Mouse (Mus musculus) heart, adult 11 months (tissue): ENCODE results near the gene Ak9.
"Not testable (repeated sequence)": the region's sequence is repeated elsewhere in the genome, so short reads cannot be mapped to it uniquely, and the experiment has no call there.

Source experiments
- DNase-seq: peaks from one replicate; pipeline ENCODE4 v3.0.0; 2022

The Ak9 gene

DNA sequence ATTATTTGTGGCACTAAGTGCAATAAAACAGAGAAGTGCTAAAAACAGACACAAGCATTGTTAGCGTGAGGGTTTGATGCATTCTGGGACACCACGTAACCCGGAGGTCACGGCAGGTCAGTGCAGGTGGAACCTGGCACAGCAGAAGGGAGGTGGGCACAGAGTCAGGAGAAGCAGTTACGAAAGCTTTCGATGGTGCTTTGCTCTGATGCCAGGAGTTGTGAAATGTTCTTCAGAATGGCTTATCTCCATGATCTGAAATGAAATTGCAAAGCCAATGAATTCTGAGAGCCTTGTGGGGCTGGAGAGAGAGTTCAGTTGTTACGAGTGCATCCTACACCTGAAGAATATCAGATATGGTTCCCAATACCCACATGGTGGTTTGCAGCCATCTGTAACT, 37.6 kb downstream of the Ak9 start:
- peak; percentile 48 for DNase-seq

DNA sequence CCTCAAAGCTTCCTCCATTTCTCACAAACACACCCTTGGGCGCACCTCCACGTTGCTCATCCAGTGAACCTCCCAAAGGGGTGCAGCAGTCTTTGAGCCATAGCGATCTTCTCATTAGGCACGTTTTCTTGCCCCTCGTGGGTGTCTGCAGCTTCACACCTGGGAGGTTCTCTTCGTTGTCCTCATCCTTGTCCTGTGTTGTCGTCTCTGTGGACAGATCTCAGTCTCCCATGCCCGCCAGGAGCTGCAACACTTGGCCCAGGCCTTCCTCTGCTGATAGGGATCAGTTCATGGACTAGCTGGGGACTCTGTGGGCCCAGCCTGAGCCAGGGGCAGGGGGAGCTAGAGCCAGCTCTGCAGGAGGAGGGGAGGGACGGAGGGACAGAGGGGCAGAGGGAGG, 61.3 kb downstream of the Ak9 start:
- DNase-seq, result peak; percentile 83

DNA sequence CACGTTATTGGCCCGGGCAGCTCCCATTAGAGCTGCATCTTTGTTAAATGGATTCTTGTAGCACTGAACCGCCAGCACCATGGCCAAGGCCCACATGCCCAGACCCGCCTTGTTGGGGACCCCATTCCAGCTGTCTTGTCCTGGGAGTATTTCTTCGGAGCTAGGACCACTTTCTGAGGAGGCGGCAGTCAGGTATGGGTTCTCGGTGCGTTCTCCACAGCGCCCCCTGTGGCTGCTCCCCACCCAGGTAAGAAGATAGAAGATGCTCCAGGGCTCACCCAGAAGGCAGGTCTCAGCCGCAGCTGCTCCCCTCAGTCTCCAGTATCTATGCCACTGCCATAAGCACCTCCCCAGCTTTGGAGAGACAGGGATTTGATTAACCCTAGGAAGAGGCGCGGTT, 76.7 kb downstream of the Ak9 start:
- DNase-seq, result peak; percentile 86

DNA sequence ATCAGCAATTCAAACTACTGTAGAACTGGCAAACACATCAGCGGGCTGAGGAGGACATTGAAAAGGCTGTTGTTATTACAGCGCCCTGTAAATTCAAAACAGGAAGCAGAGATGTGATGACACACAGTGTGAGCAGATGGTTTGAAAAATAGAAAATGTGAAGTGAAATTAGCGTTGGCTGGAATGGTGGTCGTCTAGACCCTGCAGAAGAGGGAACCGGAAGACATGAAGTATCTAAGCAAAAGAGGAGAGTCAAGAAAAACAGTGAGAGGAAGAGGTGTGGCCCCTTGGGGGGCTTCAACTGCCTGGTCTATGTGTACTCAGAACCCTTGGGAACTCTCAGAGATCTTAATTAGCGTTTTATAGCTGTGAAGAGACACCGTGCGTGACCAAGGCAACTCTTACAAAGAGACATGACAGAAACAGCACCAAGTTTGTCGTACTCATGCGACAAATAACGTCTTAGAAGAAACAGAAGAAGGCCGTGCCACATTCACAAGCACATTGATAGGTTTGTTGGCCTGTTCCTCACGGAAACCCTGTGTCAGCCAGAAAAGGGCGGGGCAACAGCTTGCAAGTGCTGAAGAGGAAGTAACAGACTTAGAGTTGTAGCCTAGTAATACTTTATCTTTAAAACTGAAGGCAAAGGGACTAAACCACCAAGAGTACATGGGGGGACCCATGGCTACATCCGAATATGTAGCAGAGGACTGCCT, 81.9 kb downstream of the Ak9 start:
- DNase-seq, result peak; percentile 97

DNA sequence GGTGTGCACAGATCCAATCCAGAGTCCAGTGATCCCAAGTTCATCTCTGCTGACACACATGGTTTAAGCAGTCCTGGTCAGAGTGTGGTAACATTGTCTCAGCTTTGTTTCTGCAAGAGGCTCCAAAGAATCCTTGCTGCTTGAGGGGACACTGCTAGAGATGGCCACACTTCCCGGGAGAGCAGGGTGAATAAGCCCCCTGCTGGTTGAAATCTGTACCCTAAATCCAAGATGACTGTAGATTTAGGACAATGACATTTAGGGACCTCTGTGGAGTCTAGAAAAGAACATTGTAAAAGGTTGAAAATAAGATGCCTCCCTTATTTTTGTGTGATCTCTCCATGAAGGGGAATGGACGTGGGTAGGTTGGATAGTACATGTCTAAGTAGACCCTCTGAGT, 89.8 kb downstream of the Ak9 start:
- peak; percentile 79 for DNase-seq

DNA sequence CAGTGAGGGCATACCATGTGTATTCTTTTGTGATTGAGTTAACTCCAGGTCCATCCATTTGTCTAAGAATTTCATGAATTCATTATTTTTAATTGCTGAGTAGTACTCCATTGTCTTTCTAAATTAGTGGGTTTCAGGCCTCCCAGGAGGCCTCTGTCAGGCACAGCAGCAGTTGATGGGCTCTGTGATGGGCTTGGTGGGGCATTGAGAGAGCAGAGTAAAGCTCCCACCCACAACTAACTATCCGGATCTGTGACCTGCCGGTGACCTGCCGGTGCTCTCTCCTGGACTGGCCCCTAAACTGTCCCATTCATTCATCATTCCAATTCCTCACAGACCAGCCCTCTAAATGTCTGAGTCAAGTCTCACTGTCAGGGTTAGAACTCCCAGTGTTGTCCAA, 97.3 kb downstream of the Ak9 start:
- no peak for DNase-seq

DNA sequence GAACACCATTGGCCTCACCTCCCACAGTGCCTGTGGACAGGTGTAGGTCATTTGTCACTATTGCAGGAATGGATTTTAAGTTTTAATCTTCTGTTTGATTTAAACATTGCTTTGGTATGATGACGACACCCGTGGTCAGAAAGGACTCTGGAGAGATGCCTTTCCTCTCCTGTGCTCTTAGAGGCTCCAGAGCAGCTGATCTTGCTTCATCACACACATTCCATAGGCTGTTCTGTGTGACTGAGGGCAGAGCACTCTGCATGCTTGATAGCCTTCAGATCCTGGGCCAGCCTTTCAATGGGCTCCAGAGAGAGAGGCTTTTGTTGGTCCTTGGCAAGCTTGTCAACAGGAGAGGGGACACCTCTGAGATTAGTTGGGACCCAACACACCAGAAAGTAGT, 99.6 kb downstream of the Ak9 start:
- peak; percentile 76 for DNase-seq

DNA sequence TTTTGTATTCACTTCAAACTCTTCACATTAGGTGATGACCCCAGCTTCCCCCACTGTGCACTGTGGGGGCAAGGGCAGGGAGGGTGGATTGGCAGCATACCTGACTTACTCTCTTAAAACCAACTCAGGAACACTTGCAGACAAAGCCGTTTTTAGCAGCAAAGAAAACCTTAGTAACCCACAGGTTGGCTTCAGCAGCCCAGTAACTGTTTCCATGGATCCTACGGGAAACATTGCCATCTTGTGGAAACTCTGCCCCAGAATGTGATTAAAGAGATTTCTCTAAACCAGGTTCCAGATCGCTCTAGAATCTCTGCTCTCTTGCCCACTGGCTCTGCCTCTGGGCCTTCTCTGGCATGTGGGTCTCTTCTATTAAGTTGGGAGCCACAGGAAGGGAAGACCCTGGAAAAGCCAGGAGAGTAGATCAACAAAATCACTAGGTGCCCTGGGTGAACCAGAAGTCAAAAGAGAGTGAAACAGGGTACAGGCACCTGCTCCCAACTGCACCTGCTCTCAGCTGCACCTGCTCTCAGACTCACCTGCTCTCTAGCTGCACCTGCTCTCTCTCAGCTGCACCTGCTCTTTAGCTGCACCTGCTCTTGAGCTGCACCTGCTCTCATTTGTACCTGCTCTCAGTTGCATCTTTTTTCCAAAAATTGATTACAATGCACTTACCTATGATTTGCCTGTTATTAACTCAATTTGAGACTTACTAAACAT, 100.3 kb downstream of the Ak9 start:
- DNase-seq, result peak; percentile 53

DNA sequence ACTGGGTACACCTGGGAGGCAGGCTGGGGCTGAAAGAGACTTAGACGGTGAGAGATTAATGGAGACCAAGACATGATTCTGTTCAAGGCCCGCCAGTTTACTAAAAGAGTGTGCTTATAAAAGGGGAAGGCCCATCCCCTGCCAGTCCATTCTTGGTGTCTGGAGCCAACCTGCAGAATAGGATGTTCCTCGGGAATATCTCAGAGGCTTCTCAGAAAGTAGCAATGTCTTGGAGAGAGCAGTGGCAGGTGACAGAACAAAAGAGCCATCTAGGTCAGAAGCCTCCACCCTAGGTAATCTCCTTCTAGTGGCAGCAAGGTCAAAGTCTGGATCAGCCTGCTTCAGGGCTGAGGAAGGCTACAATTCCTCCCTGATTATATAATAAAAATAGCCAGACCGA, 106.4 kb downstream of the Ak9 start:
- DNase-seq, result peak; percentile 72

DNA sequence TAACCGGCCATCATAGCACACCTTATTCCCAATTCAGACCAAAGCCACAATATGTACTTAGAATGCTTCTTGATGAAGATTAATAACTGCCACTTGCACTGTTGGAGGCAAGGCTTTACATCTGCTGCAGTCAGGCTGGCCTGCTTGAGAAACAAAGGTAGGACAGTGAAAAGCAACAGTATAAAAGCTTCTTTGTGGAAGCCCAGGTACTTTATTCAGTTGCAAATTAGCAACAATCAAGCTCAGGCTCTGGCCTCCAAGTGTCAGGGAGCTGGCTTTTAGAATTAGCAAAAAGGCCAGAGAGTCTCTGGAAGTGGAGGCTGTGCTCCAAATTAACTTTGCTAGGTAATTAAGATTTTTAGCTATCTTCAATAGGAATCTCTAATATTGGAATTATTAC, 107.0 kb downstream of the Ak9 start:
- DNase-seq, result not testable (repeated sequence)

DNA sequence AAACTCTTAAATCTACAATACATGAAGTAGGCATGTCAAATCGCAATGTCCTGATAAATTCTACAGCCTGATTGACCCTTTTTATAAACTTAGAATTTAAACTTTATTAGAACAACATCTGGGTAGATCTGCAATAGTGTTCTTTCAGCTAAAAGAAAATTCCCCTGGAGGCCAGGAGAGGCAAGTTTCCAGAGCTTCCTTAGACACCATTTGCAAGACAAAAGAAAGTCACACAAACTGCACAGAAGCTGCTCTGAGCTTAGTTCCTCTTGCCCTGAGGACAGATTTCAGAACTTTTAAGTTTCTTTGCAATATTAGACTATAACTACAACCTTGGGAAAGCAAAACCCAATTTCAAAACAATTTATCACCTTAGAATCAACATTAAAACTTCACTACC, 109.7 kb downstream of the Ak9 start:
- not testable (repeated sequence) for DNase-seq

DNA sequence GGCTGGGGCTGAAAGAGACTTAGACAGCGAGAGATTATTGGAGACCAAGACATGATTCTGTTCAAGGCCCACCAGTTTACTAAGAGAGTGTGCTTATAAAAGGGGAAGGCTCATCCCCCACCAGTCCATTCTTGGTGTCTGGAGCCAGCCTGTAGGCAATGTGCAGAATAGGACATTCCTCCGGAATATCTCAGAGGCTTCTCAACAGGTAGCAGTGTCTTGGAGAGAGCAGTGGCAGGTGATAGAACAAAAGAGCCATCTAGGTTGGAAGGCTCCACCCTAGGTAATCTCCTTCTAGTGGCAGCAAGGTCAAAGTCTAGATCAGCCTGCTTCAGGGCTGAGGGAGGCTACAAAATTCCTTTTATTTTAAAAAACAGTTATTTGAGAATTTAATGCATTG, 111.6 kb downstream of the Ak9 start:
- peak; percentile 28 for DNase-seq

DNA sequence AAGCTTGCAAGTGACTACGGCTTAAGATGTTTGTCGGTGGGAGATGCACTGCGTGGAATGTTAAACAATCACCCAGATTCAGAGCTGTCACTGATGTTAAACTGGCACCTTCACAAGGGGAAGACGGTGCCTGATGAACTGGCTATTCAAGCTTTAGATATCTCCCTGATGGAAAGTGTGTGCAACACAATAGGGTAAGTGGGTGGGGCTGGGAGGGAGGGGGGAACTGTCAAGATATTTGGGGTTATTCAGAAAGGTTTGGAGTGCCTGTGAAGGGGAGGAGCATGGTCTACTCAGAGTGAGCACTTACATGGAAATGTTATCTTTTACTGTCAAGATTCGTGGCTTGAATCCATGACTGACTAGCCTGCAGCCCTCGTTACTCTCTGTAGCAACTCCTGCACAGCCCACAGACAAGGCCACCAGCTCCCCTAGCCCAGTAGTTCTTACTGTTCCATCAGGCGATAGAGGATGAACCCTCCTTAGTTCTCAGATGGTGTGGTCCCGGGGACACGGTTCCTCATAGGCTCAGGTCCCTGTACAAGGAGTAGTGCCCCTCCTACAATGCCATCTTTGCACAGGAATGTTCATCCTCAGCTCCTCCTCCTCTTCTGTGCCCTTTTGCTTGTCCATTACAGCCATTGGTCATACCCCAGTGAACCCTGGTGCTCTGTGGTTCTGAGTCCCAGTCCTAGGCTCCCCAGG, 116.9 kb downstream of the Ak9 start:
- peak; percentile 79 for DNase-seq

DNA sequence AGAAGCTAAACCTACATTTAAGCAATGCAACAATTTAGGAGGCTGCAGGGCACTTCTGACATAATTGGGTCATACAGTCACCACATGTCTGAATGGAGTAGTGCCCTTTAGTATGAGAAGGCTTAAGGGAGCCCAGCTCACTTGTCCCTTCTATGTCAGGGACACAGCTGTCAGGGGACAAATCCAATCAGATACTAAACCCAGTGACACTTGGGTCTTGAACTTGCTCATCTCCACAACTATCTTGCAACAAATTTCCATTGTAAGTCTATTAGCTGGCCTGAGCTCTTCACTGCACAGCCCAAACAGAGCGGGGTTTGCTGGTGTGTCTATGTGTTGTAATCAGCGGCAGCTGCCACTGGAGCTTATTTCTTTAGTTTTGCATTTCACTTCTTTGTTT, 119.9 kb downstream of the Ak9 start:
- peak; percentile 41 for DNase-seq

DNA sequence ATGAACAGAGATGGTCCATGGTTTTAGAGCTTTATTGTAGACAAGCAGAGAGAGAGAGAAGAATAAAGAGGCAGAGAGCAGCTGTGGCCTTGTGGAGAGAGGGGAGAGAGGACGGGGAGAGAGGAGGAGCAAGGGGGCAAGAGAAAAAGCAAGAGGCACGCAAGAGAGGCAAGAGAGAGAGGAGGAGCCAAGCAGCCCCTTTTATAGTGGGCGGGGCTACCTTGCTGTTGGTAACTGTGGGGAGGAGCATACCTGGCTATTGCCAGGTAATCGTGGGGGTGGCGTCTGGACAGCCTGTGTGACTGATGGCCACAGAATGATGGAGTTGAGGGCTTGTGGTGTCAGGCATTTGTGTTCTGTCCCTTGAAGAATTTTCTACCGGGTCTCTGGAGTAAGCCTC, 122.6 kb downstream of the Ak9 start:
- DNase-seq, result peak; percentile 66

DNA sequence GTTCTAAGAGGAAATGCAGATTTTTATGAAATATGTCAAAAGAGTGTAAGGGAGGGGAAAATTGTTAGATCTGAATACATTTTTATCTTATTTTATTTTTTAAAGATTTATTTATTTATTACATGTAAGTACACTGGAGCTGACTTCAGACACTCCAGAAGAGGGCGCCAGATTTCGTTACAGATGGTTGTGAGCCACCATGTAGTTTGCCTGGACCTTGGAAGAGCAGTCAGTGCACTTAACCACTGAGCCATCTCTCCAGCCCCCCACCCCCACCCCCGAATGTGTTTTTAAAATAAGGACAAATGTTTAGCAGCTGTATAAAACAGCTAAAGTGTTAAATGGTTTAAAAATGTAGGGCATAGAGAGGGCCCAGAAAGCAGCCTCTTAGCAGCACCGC, 130.8 kb downstream of the Ak9 start:
- peak; percentile 92 for DNase-seq

DNA sequence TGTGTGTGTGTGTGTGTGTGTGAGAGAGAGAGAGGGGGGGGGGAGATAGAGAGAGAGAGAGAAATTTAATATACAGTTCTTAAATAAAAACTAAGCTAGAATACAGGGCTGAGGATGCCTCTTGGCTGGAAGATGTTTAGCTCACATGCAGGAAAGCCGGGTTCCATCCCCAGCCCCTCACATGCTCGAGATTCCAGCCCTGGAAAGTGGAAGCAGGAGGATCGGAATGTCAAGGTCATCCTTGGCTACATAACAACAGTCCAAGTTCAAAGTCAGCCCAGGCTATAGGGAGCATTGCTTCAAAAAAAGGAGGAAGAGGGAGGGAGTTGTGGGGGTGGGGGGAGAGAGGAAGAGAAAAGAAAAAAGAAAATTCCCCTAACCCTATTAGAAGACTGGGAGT, 131.4 kb downstream of the Ak9 start:
- peak; percentile 80 for DNase-seq

DNA sequence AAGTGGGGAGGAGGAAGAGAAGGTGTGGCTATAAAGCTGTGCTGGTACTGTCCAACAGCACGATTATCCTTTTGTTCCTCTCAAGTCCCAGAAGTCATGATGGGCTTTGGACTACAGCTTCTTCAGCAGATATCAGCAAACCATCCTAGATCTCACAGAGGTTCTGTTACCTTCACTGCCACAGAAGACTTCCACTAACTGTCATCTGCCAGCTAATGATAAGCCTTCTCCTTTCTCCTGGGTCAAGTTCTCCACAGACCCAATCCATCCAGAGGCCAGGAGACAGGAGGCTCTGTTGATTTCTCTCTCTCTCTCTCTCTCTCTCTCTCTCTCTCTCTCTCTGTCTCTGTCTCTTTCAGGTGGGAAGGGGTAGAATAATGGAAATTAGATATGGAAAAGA, 144.4 kb downstream of the Ak9 start:
- DNase-seq, result peak; percentile 8

DNA sequence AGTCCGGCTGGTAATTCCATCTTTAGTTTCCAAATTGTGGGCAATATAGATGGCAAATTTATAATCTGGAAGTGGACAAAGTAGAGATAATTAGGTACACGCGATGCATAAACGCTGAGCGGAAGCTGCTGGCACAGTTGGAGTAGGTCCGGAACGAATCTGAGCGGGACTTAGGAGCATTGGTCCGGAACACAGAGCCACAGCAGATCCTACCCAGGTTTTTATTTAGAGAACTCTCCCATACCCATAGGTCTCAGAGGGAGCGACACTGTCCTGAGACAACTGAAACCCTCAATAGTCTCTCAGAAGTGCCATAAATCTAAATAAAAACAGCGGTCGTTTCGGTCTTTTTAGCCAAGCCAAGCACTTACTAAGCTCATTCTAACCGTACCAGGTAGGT, 145.9 kb downstream of the Ak9 start:
- DNase-seq, result no peak

DNA sequence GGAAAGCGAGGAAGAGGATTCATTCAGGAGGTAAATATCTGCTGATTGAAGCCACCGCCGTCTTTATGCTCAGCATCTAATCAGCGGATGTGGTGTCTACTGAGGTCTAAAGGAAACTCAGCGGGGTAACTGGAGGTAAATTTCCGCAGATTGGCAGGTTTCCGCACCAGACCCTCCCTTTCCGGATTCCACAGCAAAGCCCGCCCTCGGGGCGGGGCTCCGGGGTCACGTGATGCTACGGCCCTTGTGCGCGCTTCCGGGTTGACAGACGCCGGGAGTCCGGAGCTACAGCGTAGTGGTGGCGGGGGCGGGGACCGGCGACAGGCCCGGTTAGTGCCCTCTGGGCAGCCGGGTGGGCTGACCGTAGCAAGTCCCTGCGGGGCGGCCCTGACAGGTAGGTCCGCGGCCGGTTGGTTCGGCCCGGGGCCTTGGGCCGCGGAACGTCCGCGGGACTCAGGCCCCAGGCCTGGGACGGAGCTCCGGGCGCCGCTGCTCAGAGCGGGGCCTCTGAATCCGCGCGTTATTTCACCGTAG, 146.4 kb downstream of the Ak9 start, which contains the start of gene Zbtb24:
TSS of gene Zbtb24 (plus strand) at position 247 of the 534 bp plus-strand sequence.
- peak; percentile 99 for DNase-seq

DNA sequence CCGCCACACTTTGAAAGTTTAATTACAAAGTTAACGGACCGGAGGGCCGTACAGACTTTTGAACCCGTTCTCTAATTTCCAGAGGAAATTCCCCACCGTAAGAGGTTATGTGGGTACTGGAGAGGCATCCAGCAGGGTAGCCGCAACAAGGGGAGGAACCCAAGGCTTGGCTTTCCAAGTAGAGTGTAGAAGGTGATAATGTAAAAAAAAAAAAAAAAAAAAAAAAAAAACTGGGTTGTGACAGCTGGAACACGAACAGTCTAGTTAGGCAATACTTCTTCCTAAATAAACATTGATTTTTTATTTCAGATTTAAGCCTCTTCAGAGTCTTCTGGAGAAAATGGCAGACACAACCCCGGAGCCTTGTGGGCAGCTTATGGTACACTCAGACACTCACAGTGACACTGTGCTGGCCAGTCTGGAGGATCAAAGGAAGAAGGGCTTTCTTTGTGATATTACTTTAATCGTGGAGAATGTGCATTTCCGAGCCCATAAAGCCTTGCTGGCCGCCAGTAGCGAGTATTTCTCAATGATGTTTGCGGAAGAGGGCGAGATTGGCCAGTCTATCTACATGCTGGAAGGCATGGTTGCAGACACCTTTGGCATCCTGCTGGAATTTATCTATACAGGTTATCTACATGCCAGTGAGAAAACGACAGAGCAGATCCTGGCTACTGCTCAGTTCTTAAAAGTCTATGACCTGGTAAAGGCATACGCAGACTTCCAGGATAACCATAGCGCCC, 147.2 kb downstream of the Ak9 start:
- peak; percentile 82 for DNase-seq

DNA sequence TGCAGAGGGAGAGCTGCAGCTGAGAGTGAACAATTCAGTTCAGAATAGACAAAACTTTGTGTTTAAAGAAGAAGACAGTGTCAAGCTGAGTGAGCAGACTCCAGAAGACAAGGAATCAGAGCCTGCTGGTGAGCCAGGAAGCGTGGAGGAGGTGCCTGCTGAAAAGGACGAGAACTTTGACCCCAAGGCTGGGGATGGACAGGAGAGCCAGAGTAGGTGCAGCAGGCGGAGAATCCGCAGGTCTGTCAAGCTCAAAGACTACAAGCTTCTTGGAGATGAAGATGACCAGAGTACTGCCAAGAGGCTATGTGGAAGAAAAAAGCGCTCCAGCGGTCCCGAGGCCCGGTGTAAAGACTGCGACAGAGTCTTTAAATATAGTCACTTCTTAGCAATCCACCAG, 147.9 kb downstream of the Ak9 start:
- DNase-seq, result peak; percentile 86

DNA sequence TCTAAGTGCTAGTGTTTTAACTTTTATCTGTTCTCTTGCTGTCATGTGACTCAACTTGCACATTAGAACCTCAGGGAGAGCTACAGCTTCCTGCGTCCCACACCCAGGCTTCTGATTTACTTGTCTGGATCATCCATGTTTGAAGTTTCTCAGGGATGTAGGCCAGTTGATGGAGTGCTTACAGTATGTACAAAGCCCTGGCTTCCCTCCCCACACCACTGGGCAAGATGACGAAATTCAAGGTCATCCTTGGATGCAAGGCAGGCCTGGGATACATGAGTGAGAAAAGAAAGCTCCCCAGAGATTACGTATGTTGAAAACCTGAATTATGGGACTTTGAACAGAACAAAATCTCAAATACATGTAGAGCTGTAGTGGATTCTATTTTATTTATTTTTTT, 149.0 kb downstream of the Ak9 start:
- peak; percentile 74 for DNase-seq
